In the genomic region with DNA sequence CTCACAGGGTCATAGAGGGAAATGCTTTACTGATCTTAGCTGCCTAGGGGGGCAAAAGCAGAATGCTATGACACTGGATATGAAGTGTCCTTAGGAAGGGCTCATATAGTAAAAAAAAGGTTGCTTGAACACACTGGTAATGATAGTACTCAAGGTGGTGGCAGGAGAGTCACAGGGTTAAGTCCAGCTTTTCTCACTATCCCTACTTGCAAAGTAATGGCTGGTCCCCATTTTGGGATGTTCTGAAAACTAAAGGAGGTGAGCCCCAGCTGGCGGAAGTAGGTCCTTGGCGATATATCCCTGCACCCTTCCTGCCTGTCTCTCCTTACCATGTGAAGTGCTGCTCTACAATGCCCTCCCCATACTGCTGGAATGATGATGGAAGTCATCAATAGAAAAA, we compare ENCODE assay signal across 17 mouse cellular contexts. TPM values are rescaled to one million over a fixed set of nuclear protein-coding genes. Genes with fewer than 3 reads are reported as not detected.
DNase-seq lines count a peak whose midpoint lies in the region; ATAC-seq lines count a peak whose summit lies in the region.
"Had no signal": no experiment of that assay in that cellular context is flagged by ENCODE, and none has a peak within 500 bp of the region (broad histone marks: within the 10 kb centered on the region; RNA-seq: fewer than 3 reads in every experiment).

No protein-coding gene starts in this region.

- peak overlapping the region; percentile 61 for H3K27ac ChIP-seq in heart, embryonic 15.5 days
- H3K27ac ChIP-seq in heart, embryonic 10.5 days, result no peak overlapping the region
- peak overlapping the region; percentile 51 for H3K27ac ChIP-seq in lung, embryonic 15.5 days
- H3K27ac ChIP-seq in embryonic facial prominence, embryonic 13.5 days, result peak overlapping the region; percentile 51; the same call in 1 of the 2 replicates
- peak overlapping the region; percentile 79 for H3K27ac ChIP-seq in macrophage
- H3K27ac ChIP-seq: hindbrain, embryonic 13.5 days; intestine, embryonic 15.5 days; neural tube, embryonic 12.5 days had no signal

- H3K4me1 ChIP-seq in heart, embryonic 15.5 days (replicated peaks), result peaks cover 28% of the 10 kb centered on the region
- H3K4me1 ChIP-seq in heart, embryonic 10.5 days, result peaks cover 25% of the 10 kb centered on the region
- peaks cover 33% of the 10 kb centered on the region for H3K4me1 ChIP-seq in lung, embryonic 15.5 days
- H3K4me1 ChIP-seq in embryonic facial prominence, embryonic 13.5 days, result peaks cover 30% of the 10 kb centered on the region

- no peak overlapping the region for H3K4me2 ChIP-seq in heart, embryonic 15.5 days
- no peak overlapping the region for H3K4me2 ChIP-seq in lung, embryonic 15.5 days
- no peak overlapping the region for H3K4me2 ChIP-seq in embryonic facial prominence, embryonic 13.5 days
- H3K4me2 ChIP-seq: hindbrain, embryonic 13.5 days; intestine, embryonic 15.5 days; liver, embryonic 15.5 days; neural tube, embryonic 12.5 days had no signal

- H3K9ac ChIP-seq in heart, embryonic 15.5 days, result no peak overlapping the region
- H3K9ac ChIP-seq in lung, embryonic 15.5 days, result no peak overlapping the region
- H3K9ac ChIP-seq in embryonic facial prominence, embryonic 13.5 days, result no peak overlapping the region
- H3K9ac ChIP-seq: hindbrain, embryonic 13.5 days; intestine, embryonic 15.5 days; liver, embryonic 15.5 days; neural tube, embryonic 12.5 days had no signal

- no peaks in the 10 kb centered on the region for H3K79me2 ChIP-seq in macrophage (ENCODE audit: inconsistent target)

- DNase-seq in heart, embryonic 10.5 days (ENCODE audit: low spot score), result no peak
- no peak for DNase-seq in lung, postnatal 36 days
- DNase-seq in thymus, postnatal 4 days, result no peak
- DNase-seq: adrenal gland, postnatal 14 days; cerebellum, adult 9-11 months; layer of hippocampus, adult 9-11 months; thymus, adult 2 months had no signal

- no peaks in the 10 kb centered on the region for H3K9me3 ChIP-seq in heart, embryonic 15.5 days (replicated peaks)
- no peaks in the 10 kb centered on the region for H3K9me3 ChIP-seq in heart, embryonic 10.5 days
- no peaks in the 10 kb centered on the region for H3K9me3 ChIP-seq in lung, embryonic 15.5 days
- no peaks in the 10 kb centered on the region for H3K9me3 ChIP-seq in embryonic facial prominence, embryonic 13.5 days
- H3K9me3 ChIP-seq: hindbrain, embryonic 13.5 days; intestine, embryonic 15.5 days; liver, embryonic 15.5 days; megakaryocyte, embryonic 14.5 days; neural tube, embryonic 12.5 days had no signal

- WGBS in heart, embryonic 15.5 days, result 91% methylated on average over 2 of the region's 2 CpGs
- WGBS in heart, embryonic 10.5 days, result 98% methylated on average over 2 of the region's 2 CpGs
- WGBS in lung, embryonic 15.5 days, result 81% methylated on average over 2 of the region's 2 CpGs
- 97% methylated on average over 2 of the region's 2 CpGs for WGBS in embryonic facial prominence, embryonic 13.5 days
- 95% methylated on average over 2 of the region's 2 CpGs for WGBS in macrophage (ENCODE audit: missing documents)

- no peaks in the 10 kb centered on the region for H3K27me3 ChIP-seq in heart, embryonic 15.5 days
- H3K27me3 ChIP-seq in heart, embryonic 10.5 days (ENCODE audit: insufficient read depth, poor library complexity, severe bottlenecking), result no peaks in the 10 kb centered on the region
- H3K27me3 ChIP-seq in lung, embryonic 15.5 days, result no peaks in the 10 kb centered on the region
- no peaks in the 10 kb centered on the region for H3K27me3 ChIP-seq in embryonic facial prominence, embryonic 13.5 days
- H3K27me3 ChIP-seq: hindbrain, embryonic 13.5 days; intestine, embryonic 15.5 days; neural tube, embryonic 12.5 days had no signal

- H3K4me3 ChIP-seq in heart, embryonic 15.5 days, result no peak overlapping the region
- H3K4me3 ChIP-seq in heart, embryonic 10.5 days, result no peak overlapping the region
- no peak overlapping the region for H3K4me3 ChIP-seq in lung, embryonic 15.5 days
- no peak overlapping the region for H3K4me3 ChIP-seq in embryonic facial prominence, embryonic 13.5 days
- no peak overlapping the region for H3K4me3 ChIP-seq in macrophage (ENCODE audit: inconsistent target)
- H3K4me3 ChIP-seq: hindbrain, embryonic 13.5 days; intestine, embryonic 15.5 days; liver, embryonic 15.5 days; megakaryocyte, embryonic 14.5 days; neural tube, embryonic 12.5 days had no signal

- ATAC-seq in heart, embryonic 15.5 days (replicated peaks; ENCODE audit: insufficient number of reproducible peaks, insufficient read depth, low FRiP score, low read depth), result no peak
- ATAC-seq in lung, embryonic 15.5 days (ENCODE audit: borderline replicate concordance, extremely low read depth, low FRiP score, low TSS enrichment), result no peak
- ATAC-seq in embryonic facial prominence, embryonic 13.5 days (ENCODE audit: insufficient number of reproducible peaks, insufficient read depth, low FRiP score, low TSS enrichment, low read depth), result no peak
- ATAC-seq: CD4-positive, CD25-positive, alpha-beta regulatory T cell, adult 4 months; intestine, embryonic 15.5 days had no signal

- no peaks in the 10 kb centered on the region for H3K36me3 ChIP-seq in heart, embryonic 15.5 days
- H3K36me3 ChIP-seq in heart, embryonic 10.5 days, result no peaks in the 10 kb centered on the region
- H3K36me3 ChIP-seq in lung, embryonic 15.5 days, result no peaks in the 10 kb centered on the region
- H3K36me3 ChIP-seq in embryonic facial prominence, embryonic 13.5 days, result no peaks in the 10 kb centered on the region
- H3K36me3 ChIP-seq in macrophage (ENCODE audit: inconsistent target), result no peaks in the 10 kb centered on the region
- H3K36me3 ChIP-seq: hindbrain, embryonic 13.5 days; intestine, embryonic 15.5 days; liver, embryonic 15.5 days; neural tube, embryonic 12.5 days had no signal

RNA-seq across cellular contexts. Expression of a gene that starts 52.3 kb away (rescaled TPM):
- polyA plus RNA-seq in heart, embryonic 15.5 days (2015; fragmentation: Nextera tagmentation; extraction: Ambion mirVana), result 41.4 and 44.6 TPM in 2 replicates
- 59.8 and 74.4 TPM in 2 replicates for polyA plus RNA-seq in heart, embryonic 10.5 days (2016; fragmentation: Nextera tagmentation; extraction: Ambion mirVana)
- 73.7 and 79.3 TPM in 2 replicates for polyA plus RNA-seq in lung, embryonic 15.5 days (2015; fragmentation: Nextera tagmentation; extraction: Ambion mirVana)
- 78.6 and 86.0 TPM in 2 replicates for polyA plus RNA-seq in embryonic facial prominence, embryonic 13.5 days (2015; fragmentation: Nextera tagmentation; extraction: Ambion mirVana)
- total RNA-seq in macrophage (2018; cell fraction: chromatin; rRNA removed), result 100 to 1,000 TPM in 24 of 26 experiments, 10 to 100 TPM in 2; 87.4 to 310 (median 214) TPM
- 10 to 100 TPM; 16.4 to 78.9 (median 44.1) TPM for total RNA-seq in macrophage (2018; cell fraction: cytosol; rRNA removed)
- total RNA-seq in macrophage (2018; cell fraction: nucleus; rRNA removed), result 100 to 1,000 TPM in 14 of 26 experiments, 10 to 100 TPM in 12; 34.6 to 164 (median 110) TPM
- 45.6 to 59.3 TPM (median 47.9 TPM) in 3 replicates for polyA plus RNA-seq in macrophage (2018)
